8 mouse cellular contexts compared by ENCODE assay signal in the genomic region with DNA sequence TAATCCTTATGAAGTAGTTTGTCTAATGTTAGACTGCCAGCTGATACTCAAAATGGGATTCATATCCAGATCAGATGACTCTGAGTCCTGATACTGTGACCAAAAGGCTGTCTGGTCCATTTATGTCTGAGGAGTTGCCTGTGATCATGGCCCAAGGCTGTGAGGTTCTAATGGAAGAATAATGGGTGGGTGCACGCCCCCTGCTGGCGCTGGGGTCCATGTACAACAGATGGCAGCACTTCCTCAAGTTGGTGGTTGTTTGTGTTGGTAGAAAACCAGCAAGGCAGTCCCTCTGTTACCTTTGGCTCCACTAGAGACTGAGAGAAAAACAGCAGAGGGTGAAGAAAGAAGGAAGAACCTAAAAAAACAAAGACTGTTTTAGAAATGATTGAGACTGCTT.
A peak's percentile ranks its signal among the peaks of the same experiment; 100 is the strongest.
DNase-seq lines count a peak whose midpoint lies in the region; ATAC-seq and TF ChIP-seq lines count a peak whose summit lies in the region.

No protein-coding gene starts in this region.

- H3K36me3 ChIP-seq in forebrain, embryonic 11.5 days (ENCODE audit: control insufficient read depth, insufficient read depth, low read length), result peaks cover 3% of the 10 kb centered on the region; the same call in 1 of the 2 replicates
- H3K36me3 ChIP-seq in liver, postnatal 0 days (replicated peaks; ENCODE audit: insufficient read depth, low read length), result 0 out of 2 replicates have a peak, but pooled peaks cover 2% of the 10 kb centered on the region

- no peak for ATAC-seq in frontal cortex, adult (ENCODE audit: low TSS enrichment)
- ATAC-seq in forebrain, embryonic 11.5 days (replicated peaks; ENCODE audit: low FRiP score), result no peak
- ATAC-seq in liver, postnatal 0 days, result no peak

- no peaks in the 10 kb centered on the region for H3K4me1 ChIP-seq in forebrain, embryonic 11.5 days (replicated peaks; ENCODE audit: control insufficient read depth, insufficient read depth, low read length)
- no peaks in the 10 kb centered on the region for H3K4me1 ChIP-seq in liver, postnatal 0 days (ENCODE audit: insufficient read depth)

- no peak overlapping the region for H3K9ac ChIP-seq in forebrain, embryonic 11.5 days (ENCODE audit: low read length)
- H3K9ac ChIP-seq in liver, postnatal 0 days (replicated peaks), result no peak overlapping the region

- TF ChIP-seq EP300 in liver, postnatal 0 days (IDR thresholded peaks at IDR 0.05; ENCODE audit: low read depth), result no peak

- H3K27ac ChIP-seq in forebrain, embryonic 11.5 days (ENCODE audit: low read depth, low read length), result no peak overlapping the region
- no peak overlapping the region for H3K27ac ChIP-seq in liver, postnatal 0 days (ENCODE audit: low read depth)

- H3K4me3 ChIP-seq in forebrain, embryonic 11.5 days (ENCODE audit: low read depth, low read length), result no peak overlapping the region
- no peak overlapping the region for H3K4me3 ChIP-seq in liver, postnatal 0 days (ENCODE audit: low read depth, low read length)

- 4% methylated on average over 2 of the region's 2 CpGs for WGBS in forebrain, embryonic 11.5 days
- 11% methylated on average over 2 of the region's 2 CpGs for WGBS in liver, postnatal 0 days (ENCODE audit: insufficient replicate concordance)

- DNase-seq in frontal cortex, postnatal 10 days (ENCODE audit: low spot score in 2 of 2), result peak; percentile 33 to 57
- peak; percentile 79 for DNase-seq in 3T3-L1 (ENCODE audit: low read depth, low spot score)
- DNase-seq in adrenal gland, postnatal 36 days, result peak; percentile 74 to 83
- DNase-seq in forebrain, embryonic 11.5 days (ENCODE audit: low spot score), result peak; percentile 77
- DNase-seq in induced T-regulatory cell, adult 2 months (ENCODE audit: low read depth), result peak; percentile 38
- peak; percentile 71 for DNase-seq in liver, postnatal 0 days
- peak; percentile 29 to 36 for DNase-seq in right cerebral cortex, postnatal 36 days (ENCODE audit: low spot score in 2 of 2)

- no peak overlapping the region for H3K4me2 ChIP-seq in forebrain, embryonic 11.5 days (ENCODE audit: low read depth, low read length, severe bottlenecking)
- no peak overlapping the region for H3K4me2 ChIP-seq in liver, postnatal 0 days (ENCODE audit: low read depth, low read length)

- no peaks in the 10 kb centered on the region for H3K9me3 ChIP-seq in forebrain, embryonic 11.5 days (ENCODE audit: control insufficient read depth, low read length)
- no peaks in the 10 kb centered on the region for H3K9me3 ChIP-seq in liver, postnatal 0 days (ENCODE audit: low read length)

- TF ChIP-seq CTCF in liver, postnatal 0 days (IDR thresholded peaks at IDR 0.05; ENCODE audit: low read depth), result peak; percentile 81

- no peaks in the 10 kb centered on the region for H3K27me3 ChIP-seq in forebrain, embryonic 11.5 days (ENCODE audit: control insufficient read depth, insufficient read depth, low read length)
- H3K27me3 ChIP-seq in liver, postnatal 0 days (ENCODE audit: insufficient read depth, low read length), result no peaks in the 10 kb centered on the region
